Mouse (Mus musculus) 3T3-L1 (cell line): ENCODE data around the gene Ppm1h.
A peak's percentile ranks its signal among the peaks of the same experiment; 100 is the strongest.

ENCODE experiments used
- DNase-seq: peaks from one replicate; pipeline ENCODE4 v3.0.0-alpha.2; 2015; ENCODE audit warnings: low read depth, low spot score

The Ppm1h gene

DNA sequence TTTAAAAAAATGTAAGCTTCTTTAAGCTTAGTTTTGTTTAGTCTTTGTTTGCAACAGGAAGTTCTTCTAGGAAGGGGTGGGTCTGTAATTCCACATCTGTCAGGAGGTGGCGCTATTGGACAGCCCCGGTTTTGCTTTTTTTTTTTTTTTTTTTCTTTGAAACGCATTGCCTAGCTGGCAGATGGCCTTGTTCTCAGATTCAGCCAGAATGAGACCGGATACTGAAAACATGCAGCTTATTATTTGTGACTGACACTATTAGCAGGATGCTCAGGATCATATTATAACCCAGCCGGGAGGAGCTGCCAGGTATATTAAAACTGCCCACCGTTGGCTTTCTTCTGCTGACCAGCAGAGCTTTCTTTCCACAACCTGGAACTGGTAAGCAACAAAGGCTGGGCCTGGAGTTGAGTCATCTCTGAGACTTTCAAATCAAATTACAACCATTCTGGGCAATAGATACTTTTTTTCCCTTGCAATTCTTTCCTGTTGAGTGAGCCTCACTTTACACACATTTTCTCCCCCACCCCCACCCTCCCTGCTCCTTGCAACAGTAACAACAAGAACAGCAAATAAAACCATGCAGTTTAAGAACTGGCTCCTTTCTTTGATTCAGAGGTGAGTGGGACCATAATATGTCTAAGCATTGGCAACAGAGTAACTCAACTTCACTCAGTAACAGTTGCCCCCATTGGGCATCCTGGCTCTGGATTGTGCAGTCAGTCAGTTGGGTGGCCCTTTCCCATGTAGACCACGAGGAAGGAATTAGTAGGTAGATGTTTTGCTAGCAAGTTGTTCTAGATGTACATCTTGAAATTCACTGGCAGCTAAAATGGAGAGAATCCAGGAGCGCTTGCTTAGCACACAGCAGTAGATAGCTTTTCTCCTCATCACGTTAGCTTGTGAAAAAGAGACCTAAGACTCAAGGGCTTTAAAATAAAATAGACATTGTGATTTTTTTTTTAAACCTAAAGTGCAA is 128.9 kb downstream of the Ppm1h start:
- DNase-seq = peak; percentile 95

- no peak for DNase-seq
Measured at GRCm38 (mm10) chr10:122808186-122808585, 129.6 kb downstream of the Ppm1h start.

GRCm38 (mm10) chr10:122809851-122810250 is 131.3 kb downstream of the Ppm1h start:
- no peak for DNase-seq

GRCm38 (mm10) chr10:122815094-122815493 is 136.5 kb downstream of the Ppm1h start:
- peak; percentile 80 for DNase-seq

DNA sequence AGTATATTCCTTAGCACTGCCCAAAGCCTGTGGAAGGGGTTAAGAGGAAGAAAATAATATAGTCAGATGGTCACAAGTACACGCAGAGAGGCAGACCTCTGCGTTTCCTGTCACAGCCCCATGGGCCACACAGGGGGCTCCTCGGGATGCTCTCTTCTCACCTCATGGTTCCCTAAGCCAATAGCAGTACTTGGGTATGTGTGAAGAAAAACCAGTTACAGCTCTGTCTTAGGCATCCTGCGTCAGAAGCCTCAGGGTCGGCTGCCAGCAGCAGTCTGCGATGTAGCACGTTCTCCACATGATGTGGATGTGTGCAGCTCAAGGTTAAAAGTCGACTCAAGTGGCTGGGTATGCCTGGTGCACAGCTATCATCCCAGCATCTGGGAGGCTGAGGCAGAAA is 139.2 kb downstream of the Ppm1h start:
- DNase-seq = no peak

- no peak for DNase-seq
Measured at GRCm38 (mm10) chr10:122819808-122820207, 141.2 kb downstream of the Ppm1h start.

- no peak for DNase-seq
Measured at GRCm38 (mm10) chr10:122821549-122821948, 143.0 kb downstream of the Ppm1h start.

- no peak for DNase-seq
Measured at GRCm38 (mm10) chr10:122823642-122824041, 145.1 kb downstream of the Ppm1h start.

- no peak for DNase-seq
Measured at GRCm38 (mm10) chr10:122826696-122827331, 148.3 kb downstream of the Ppm1h start.

GRCm38 (mm10) chr10:122827719-122828414 is 149.3 kb downstream of the Ppm1h start:
- peak; percentile 27 for DNase-seq

GRCm38 (mm10) chr10:122829801-122830217 is 151.2 kb downstream of the Ppm1h start:
- no peak for DNase-seq

GRCm38 (mm10) chr10:122830638-122831037 is 152.1 kb downstream of the Ppm1h start:
- DNase-seq = no peak

DNA sequence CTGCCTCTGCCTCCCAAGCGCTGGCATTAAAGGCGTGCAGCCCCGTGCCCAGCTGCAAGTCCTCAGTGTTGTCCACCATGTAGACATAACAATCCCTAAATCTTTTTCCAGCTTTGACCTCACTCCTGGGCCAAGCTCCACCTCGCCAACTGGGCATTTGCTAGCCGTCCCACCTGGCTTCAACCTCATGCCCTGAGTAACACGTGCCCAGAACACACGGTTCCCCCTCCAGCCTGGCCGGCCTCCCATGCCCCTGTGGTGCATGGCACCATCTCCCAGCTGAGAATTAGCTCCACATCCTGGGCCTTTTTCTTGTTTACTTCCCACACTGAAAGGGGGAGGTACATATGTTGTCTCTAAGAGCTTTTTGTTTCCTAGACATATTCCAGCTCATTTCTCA is 163.5 kb downstream of the Ppm1h start:
- no peak for DNase-seq

GRCm38 (mm10) chr10:122842961-122843360 is 164.4 kb downstream of the Ppm1h start:
- no peak for DNase-seq

GRCm38 (mm10) chr10:122845471-122845870 is 166.9 kb downstream of the Ppm1h start:
- no peak for DNase-seq

DNA sequence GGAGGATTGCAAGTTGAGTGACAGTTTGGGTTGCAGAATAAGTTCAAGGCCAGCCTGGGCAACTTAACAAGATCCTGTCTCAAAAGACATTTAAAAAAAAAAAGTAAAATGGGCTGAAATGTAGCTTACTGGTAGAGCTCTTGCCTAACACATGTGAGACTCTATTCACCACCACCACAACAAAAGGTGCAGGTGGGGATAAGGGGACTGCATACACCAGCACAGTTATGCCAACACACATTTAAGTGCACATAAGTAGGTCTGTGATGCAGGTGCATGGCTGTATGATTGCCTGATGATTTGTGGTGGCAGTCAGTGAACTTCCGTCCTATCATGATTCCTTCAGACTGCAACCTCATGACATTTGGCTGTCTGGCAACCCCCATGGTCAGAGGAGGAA is 167.9 kb downstream of the Ppm1h start:
- no peak for DNase-seq

GRCm38 (mm10) chr10:122848020-122848457 is 169.5 kb downstream of the Ppm1h start:
- peak; percentile 47 for DNase-seq

DNA sequence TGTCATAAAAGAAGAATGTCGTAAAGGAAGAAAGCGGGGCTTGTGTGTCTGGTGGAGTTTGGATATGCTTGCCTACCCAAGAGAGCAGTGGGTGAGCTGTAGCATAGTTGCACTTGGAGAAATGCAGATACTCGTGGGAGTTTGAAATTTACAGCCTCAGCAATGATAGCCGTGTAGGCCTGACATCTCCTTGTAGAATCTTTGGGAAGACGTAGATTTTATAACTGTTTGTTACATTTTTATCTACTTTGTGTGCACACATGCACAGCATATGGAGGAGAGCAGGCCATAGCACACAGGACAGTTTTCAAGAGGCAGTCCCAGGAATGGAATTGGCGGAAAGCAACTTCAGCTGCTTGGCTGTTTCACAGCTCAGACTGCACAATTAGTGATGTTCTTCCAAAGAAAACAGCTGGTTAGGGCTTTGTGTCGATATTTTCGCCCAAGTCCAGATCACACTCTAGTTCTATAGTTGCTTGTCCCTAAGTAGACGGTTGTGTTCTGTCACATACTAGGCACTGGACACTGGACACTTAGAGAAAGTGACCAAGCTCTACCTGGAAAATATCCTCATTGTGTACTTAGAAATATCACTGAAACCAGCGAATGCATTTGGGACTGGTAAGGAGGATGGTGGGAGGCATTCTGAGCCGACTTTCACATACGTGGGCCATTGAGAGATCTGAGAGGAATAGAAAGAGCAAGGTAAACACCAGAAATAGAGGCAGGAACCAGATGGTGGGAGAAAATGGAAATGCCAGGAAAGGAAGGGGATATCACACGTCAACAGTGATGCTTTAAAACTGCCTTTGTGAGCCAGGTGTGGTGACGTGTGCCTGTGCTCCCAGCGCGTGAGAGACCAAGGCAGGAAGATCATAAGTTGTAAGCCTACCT is 173.0 kb downstream of the Ppm1h start:
- no peak for DNase-seq

GRCm38 (mm10) chr10:122854571-122854970 is 176.0 kb downstream of the Ppm1h start:
- no peak for DNase-seq

- no peak for DNase-seq
Measured at GRCm38 (mm10) chr10:122855149-122855548, 176.6 kb downstream of the Ppm1h start.
